Mouse (Mus musculus) erythroblast, embryonic 14.5 days (primary cell): ENCODE results near the gene Rps12-ps3. TPM values are rescaled to one million over a fixed set of nuclear protein-coding genes. Genes with fewer than 3 reads are reported as not detected.

ENCODE experiments used
- H3K27me3 ChIP-seq: 2 replicates; pipeline ENCODE4 v1.6.1; 2012; ENCODE audit warnings: inconsistent platforms; ENCODE audit not compliant: control insufficient read depth
- H3K36me3 ChIP-seq: 2 replicates; pipeline ENCODE4 v1.6.1; 2012; ENCODE audit warnings: mild to moderate bottlenecking, inconsistent platforms; ENCODE audit not compliant: control insufficient read depth
- H3K4me1 ChIP-seq: 2 replicates; pipeline ENCODE4 v1.6.1; 2012; ENCODE audit warnings: inconsistent platforms; ENCODE audit not compliant: control insufficient read depth
- H3K4me3 ChIP-seq: replicated peaks from 2 replicates; pipeline ENCODE3; 2012; ENCODE audit warnings: moderate library complexity, mild to moderate bottlenecking, inconsistent platforms
- H3K9me3 ChIP-seq: 2 replicates; pipeline ENCODE4 v1.6.1; 2012; ENCODE audit warnings: low read length, inconsistent platforms, mixed read lengths; ENCODE audit not compliant: control insufficient read depth
- GATA1 ChIP-seq: IDR thresholded peaks from 2 replicates; pipeline ENCODE4 v1.6.1; 2012; ENCODE audit warnings: low read length, inconsistent platforms, mixed read lengths
- TAL1 ChIP-seq: IDR thresholded peaks from 3 replicates; pipeline ENCODE4 v1.6.1; 2012; ENCODE audit warnings: low read length, inconsistent platforms, mixed read lengths
- polyA plus RNA-seq: library from polyadenylated mRNA; stranded (reverse); fragments of >175 nt; gene quantifications from 2 replicates; pipeline ENCODE4 v1.2.3, GENCODE M21; 2012

Gene Rps12-ps3
- 3.5 and 7.4 TPM in 2 replicates for polyA plus RNA-seq

- H3K4me1 ChIP-seq, result peaks cover 20% of the 10 kb centered on the region
- H3K36me3 ChIP-seq, result peaks cover 69% of the 10 kb centered on the region
- no peak within 1 kb of the TSS for H3K4me3 ChIP-seq
- no peaks in the 10 kb centered on the region for H3K27me3 ChIP-seq
- no peaks in the 10 kb centered on the region for H3K9me3 ChIP-seq
- TF ChIP-seq GATA1 (no peak), TAL1 (no peak)
Observed at GRCm38 (mm10) chr19:59321990-59322389, at the start of gene Rps12-ps3. Gene Rps12-ps3 (plus strand): TSS chr19:59322290.

GRCm38 (mm10) chr19:59273190-59273589, 48.9 kb upstream of the Rps12-ps3 start:
- Histone ChIP-seq H3K9me3 (no peaks in the 10 kb centered on the region), H3K36me3 (no peaks in the 10 kb centered on the region), H3K4me3 (no peak overlapping the region), H3K4me1 (no peaks in the 10 kb centered on the region), H3K27me3 (no peaks in the 10 kb centered on the region)
- TF ChIP-seq GATA1 (no peak), TAL1 (no peak)

GRCm38 (mm10) chr19:59276354-59276753, 45.7 kb upstream of the Rps12-ps3 start:
- H3K4me3 ChIP-seq, result no peak overlapping the region
- no peaks in the 10 kb centered on the region for H3K9me3 ChIP-seq
- no peak for TF ChIP-seq GATA1
- TF ChIP-seq TAL1, result no peak
- H3K27me3 ChIP-seq, result no peaks in the 10 kb centered on the region
- H3K4me1 ChIP-seq, result no peaks in the 10 kb centered on the region
- no peaks in the 10 kb centered on the region for H3K36me3 ChIP-seq

- H3K9me3 ChIP-seq, result no peaks in the 10 kb centered on the region
- no peaks in the 10 kb centered on the region for H3K36me3 ChIP-seq
- H3K4me3 ChIP-seq, result no peak overlapping the region
- TF ChIP-seq GATA1 (no peak), TAL1 (no peak)
- H3K4me1 ChIP-seq, result no peaks in the 10 kb centered on the region
- H3K27me3 ChIP-seq, result no peaks in the 10 kb centered on the region
Observed at GRCm38 (mm10) chr19:59280841-59281240, 41.2 kb upstream of the Rps12-ps3 start.

GRCm38 (mm10) chr19:59282001-59282400, 40.1 kb upstream of the Rps12-ps3 start:
- H3K27me3 ChIP-seq, result no peaks in the 10 kb centered on the region
- H3K36me3 ChIP-seq, result peaks cover 3% of the 10 kb centered on the region
- no peaks in the 10 kb centered on the region for H3K4me1 ChIP-seq
- no peak overlapping the region for H3K4me3 ChIP-seq
- TF ChIP-seq GATA1 (no peak), TAL1 (no peak)
- H3K9me3 ChIP-seq, result no peaks in the 10 kb centered on the region

GRCm38 (mm10) chr19:59289042-59289441, 33.0 kb upstream of the Rps12-ps3 start:
- H3K4me1 ChIP-seq, result peaks cover 2% of the 10 kb centered on the region
- H3K9me3 ChIP-seq, result no peaks in the 10 kb centered on the region
- H3K27me3 ChIP-seq, result no peaks in the 10 kb centered on the region
- no peak for TF ChIP-seq TAL1
- TF ChIP-seq GATA1, result no peak
- H3K36me3 ChIP-seq, result peaks cover 8% of the 10 kb centered on the region
- H3K4me3 ChIP-seq, result no peak overlapping the region

- TF ChIP-seq GATA1 (no peak), TAL1 (no peak)
- Histone ChIP-seq H3K36me3 (peaks cover 9% of the 10 kb centered on the region), H3K4me3 (no peak overlapping the region), H3K27me3 (no peaks in the 10 kb centered on the region), H3K9me3 (no peaks in the 10 kb centered on the region), H3K4me1 (peaks cover 2% of the 10 kb centered on the region)
Observed at GRCm38 (mm10) chr19:59289811-59290210, 32.3 kb upstream of the Rps12-ps3 start.

- H3K36me3 ChIP-seq, result peaks cover 22% of the 10 kb centered on the region
- H3K4me3 ChIP-seq, result no peak overlapping the region
- H3K27me3 ChIP-seq, result no peaks in the 10 kb centered on the region
- peaks cover 2% of the 10 kb centered on the region for H3K4me1 ChIP-seq
- no peaks in the 10 kb centered on the region for H3K9me3 ChIP-seq
- no peak for TF ChIP-seq TAL1
- TF ChIP-seq GATA1, result no peak
Observed at GRCm38 (mm10) chr19:59292183-59292839, 29.8 kb upstream of the Rps12-ps3 start.

GRCm38 (mm10) chr19:59315308-59315707, 6.8 kb upstream of the Rps12-ps3 start:
- Histone ChIP-seq H3K36me3 (peaks cover 59% of the 10 kb centered on the region), H3K4me1 (peaks cover 6% of the 10 kb centered on the region)
- no peak for TF ChIP-seq GATA1

GRCm38 (mm10) chr19:59316571-59316970, 5.5 kb upstream of the Rps12-ps3 start:
- H3K4me1 ChIP-seq, result peaks cover 11% of the 10 kb centered on the region
- H3K27me3 ChIP-seq, result no peaks in the 10 kb centered on the region
- H3K4me3 ChIP-seq, result no peak overlapping the region
- TF ChIP-seq TAL1 (no peak), GATA1 (no peak)
- H3K9me3 ChIP-seq, result no peaks in the 10 kb centered on the region
- peaks cover 62% of the 10 kb centered on the region for H3K36me3 ChIP-seq

More at GRCm38 (mm10) chr19:59315308-59315707, 6.8 kb upstream of the Rps12-ps3 start:
- H3K4me3 ChIP-seq, result no peak overlapping the region
- H3K9me3 ChIP-seq, result no peaks in the 10 kb centered on the region
- H3K27me3 ChIP-seq, result no peaks in the 10 kb centered on the region
